Mouse (Mus musculus): ENCODE measurements around the gene Cep68. TPM values are rescaled to one million over a fixed set of nuclear protein-coding genes. Genes with fewer than 3 reads are reported as not detected.

Cep68 gene
- total RNA-seq, 4 experiments from 2014 or later = 33.4 to 37.1 (median 34.7) TPM

GRCm38 (mm10) chr11:20205538-20205937 lies 43.7 kb downstream of the Cep68 start:
- DNase-seq (ENCODE audit: low spot score in 2 of 2) = no peak

DNA sequence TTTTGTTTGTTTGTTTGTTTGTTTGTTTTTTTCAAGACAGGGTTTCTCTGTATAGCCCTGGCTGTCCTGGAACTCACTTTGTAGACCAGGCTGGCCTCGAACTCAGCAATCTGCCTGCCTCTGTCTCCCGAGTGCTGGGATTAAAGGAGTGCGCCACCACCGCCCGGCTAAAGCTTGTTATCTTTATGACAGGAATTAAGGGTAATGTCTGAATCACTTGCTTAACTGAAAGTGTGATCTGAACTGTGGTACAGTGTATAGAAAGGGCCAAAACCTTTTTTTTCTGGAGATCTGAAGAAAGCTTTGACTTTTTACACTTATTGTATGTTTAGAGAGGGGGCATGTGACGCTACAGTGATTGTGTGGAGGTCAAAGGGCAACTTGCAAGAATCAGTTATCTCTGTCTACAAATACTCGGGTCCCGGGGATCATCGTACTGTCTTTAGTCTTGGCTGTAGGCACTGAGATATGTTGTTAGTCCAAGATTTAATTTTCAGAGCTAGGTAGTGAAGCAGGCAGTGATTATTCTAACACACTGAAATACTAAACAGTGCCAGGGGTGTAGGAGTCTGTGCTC lies 44.3 kb downstream of the Cep68 start:
- DNase-seq (ENCODE audit: low spot score in 2 of 2) = no peak

- no peak for DNase-seq (ENCODE audit: low spot score in 2 of 2)
These were observed 44.9 kb downstream of the Cep68 start for GRCm38 (mm10) chr11:20204321-20204720.

DNA sequence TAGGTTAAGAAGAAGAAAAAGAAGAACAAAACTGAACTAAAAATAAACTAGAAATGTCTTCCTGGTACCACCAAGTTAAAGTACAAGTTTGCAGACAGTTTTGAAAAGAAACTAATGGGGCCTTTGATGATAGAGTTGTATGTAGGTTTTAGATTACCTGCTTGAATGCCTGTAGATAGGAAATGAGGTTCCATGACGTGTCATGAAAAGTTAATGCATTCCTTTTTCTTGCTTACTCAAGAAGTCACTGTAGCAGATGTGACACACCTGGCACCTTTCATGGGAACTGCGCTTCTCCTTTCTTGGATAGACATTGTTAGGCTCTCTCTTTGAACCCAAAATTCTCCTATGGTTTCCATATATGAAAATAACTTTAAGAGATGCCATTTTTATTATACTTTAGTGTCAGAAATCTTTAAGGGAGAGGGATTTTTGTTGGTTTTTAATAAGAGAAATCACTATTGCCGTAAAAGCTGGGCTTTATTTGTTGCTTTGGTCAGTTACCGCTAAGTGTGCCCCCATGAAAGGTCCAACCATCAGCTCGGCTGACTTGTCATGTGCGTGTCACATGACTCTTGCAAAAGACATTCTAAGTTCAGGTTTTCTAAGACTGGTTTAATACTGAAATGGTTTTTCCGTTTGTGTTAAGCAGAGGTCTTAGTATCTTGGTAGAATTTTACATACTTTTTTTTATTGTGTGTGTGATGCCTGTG lies 46.8 kb downstream of the Cep68 start:
- no peak for DNase-seq (ENCODE audit: low spot score in 2 of 2)

GRCm38 (mm10) chr11:20201661-20202101 lies 47.5 kb downstream of the Cep68 start:
- peak; percentile 19 to 31 for DNase-seq (ENCODE audit: low spot score in 2 of 2)

DNA sequence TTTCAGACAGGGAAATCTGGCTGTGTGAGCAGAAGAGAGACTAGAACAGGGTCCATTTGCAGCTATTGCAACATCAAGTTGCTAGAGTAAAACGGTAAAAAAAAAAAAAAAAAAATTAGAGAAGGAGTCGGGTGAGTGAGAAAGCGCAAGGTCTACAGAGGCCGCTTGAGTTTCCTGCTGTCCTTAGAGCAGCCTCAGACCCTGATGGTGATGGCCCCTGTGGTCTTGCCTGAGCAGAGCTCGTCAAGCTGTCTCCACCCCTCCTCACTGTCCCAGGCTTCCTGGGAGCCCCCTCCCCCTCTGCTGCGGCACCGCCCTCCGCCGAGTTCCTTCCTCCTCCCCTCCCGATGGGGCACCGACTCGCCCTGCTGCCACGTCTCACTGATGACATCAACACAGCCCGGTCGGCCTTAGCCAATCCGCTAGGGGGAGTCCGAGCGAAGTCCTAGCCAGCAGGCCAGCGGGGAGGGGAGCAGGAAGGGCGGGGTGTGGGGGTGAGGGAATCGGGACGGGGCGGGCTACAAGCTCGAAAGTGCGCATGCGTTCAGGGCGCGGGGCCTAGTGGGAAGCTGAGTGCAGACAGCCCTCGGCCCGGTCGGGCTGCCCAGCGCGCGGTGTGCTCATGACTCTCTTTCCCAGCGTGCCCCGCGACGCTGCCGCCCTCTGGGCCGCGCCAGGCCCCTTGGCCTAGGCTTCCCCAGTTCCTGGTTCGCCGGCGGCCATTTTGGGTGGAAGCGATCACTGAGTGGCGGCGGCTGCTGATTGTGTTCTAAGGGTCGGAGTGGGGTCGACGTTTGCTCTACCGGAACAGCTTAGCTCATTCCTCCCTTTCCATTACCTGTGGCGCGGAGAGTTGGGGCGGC lies 48.3 kb downstream of the Cep68 start, which contains the start of gene Rab1a:
TSS of gene Rab1a (plus strand) at position 720 of the 863 bp plus-strand sequence.
- peak; percentile 99 to 100 for DNase-seq (ENCODE audit: low spot score in 2 of 2)

- DNase-seq (ENCODE audit: low spot score in 2 of 2) = no peak
These were observed 56.0 kb downstream of the Cep68 start for GRCm38 (mm10) chr11:20193100-20193736.

- no peak for DNase-seq (ENCODE audit: low spot score in 2 of 2)
These were observed 62.0 kb downstream of the Cep68 start for GRCm38 (mm10) chr11:20187271-20187670.

Other genes with a start within 250 kb of the Cep68 start
- 100 to 1,000 TPM; 314 to 356 (median 343) TPM for gene Actr2, start 136.5 kb downstream of the Cep68 start, total RNA-seq (2022)
- 100 to 1,000 TPM; 150 to 170 (median 163) TPM for gene Rab1a, start 48.0 kb downstream of the Cep68 start, total RNA-seq (2022)
- gene Slc1a4, start 83.3 kb upstream of the Cep68 start, total RNA-seq (2022) = 10 to 100 TPM; 40.0 to 54.8 (median 43.8) TPM

Measured in layer of hippocampus, adult 8-10 months (tissue).